Comparison of ENCODE assay signal across 22 mouse cellular contexts in genomic region chr1:178395091-178395490, GRCm38 (mm10). TPM values are rescaled to one million over a fixed set of nuclear protein-coding genes. Genes with fewer than 3 reads are reported as not detected.
A peak's percentile ranks its signal among the peaks of the same experiment; 100 is the strongest.
DNase-seq lines count a peak whose midpoint lies in the region; ATAC-seq and TF ChIP-seq lines count a peak whose summit lies in the region.
"Had no signal": no experiment of that assay in that cellular context is flagged by ENCODE, and none has a peak within 500 bp of the region (broad histone marks: within the 10 kb centered on the region; RNA-seq: fewer than 3 reads in every experiment).

No protein-coding gene starts in this region.

- H3K27me3 ChIP-seq in MEL (ENCODE audit: control insufficient read depth in 1 of 2, insufficient read depth in 2 of 2, low read length in 2 of 2) = no peaks in the 10 kb centered on the region
- H3K27me3 ChIP-seq: CH12.LX, Patski had no signal

- no peaks in the 10 kb centered on the region for H3K9me3 ChIP-seq in MEL (replicated peaks; ENCODE audit: insufficient read depth, low read length)

- H3K27ac ChIP-seq in MEL (ENCODE audit: control insufficient read depth, low read depth, low read length) = peak overlapping the region; percentile 17

- 0 out of 2 replicates have a peak, but pooled peaks have one; percentile 22 for ATAC-seq in granulocyte monocyte progenitor cell, adult 5-6 weeks (replicated peaks; ENCODE audit: poor library complexity, severe bottlenecking)
- peak; percentile 19; the same call in 1 of the 2 replicates for ATAC-seq in megakaryocyte progenitor cell, adult 5-6 weeks (replicated peaks; ENCODE audit: poor library complexity)
- ATAC-seq: activated CD4-positive, CD25-positive, alpha-beta regulatory T cell, adult 4 months; CD4-positive, CD25-positive, alpha-beta regulatory T cell, adult 4 months; Patski had no signal

- H3K9ac ChIP-seq in MEL (ENCODE audit: control insufficient read depth, low read depth, low read length, poor library complexity, severe bottlenecking) = peak overlapping the region; percentile 11

- peak in 2 of 3 experiments; percentile 44 to 49; a peak in 4 of 6 replicates for TF ChIP-seq CTCF in MEL (IDR thresholded peaks at IDR 0.05 in 2 of 3, conservative IDR thresholded peaks at IDR 0.05 in 1 of 3; ENCODE audit: control insufficient read depth in 1 of 3, insufficient read depth in 1 of 3, low read depth in 2 of 3, low read length in 3 of 3, poor library complexity in 1 of 3, severe bottlenecking in 1 of 3)

- no peak for TF ChIP-seq RAD21 in MEL (IDR thresholded peaks at IDR 0.05; ENCODE audit: low read depth, low read length)

- TF ChIP-seq EP300 in MEL (IDR thresholded peaks at IDR 0.05; ENCODE audit: low read depth in 1 of 2, low read length in 2 of 2) = 0 out of 4 replicates have a peak, but pooled peaks have one; percentile 10 to 15

- peak; percentile 77 for DNase-seq in MEL (ENCODE audit: low read depth, low spot score)
- DNase-seq in right cerebral cortex, postnatal 4 days = no peak
- no peak for DNase-seq in kidney, adult 11 months
- no peak for DNase-seq in embryo, embryonic 9.5 days (ENCODE audit: extremely low spot score)
- DNase-seq: adrenal gland, adult 2 months; adrenal gland, adult 8-10 months; adrenal gland, postnatal 10 days; adrenal gland, postnatal 14 days; adrenal gland, postnatal 25 days; adrenal gland, postnatal 36 days; B cell, adult 2 months; cerebellum, adult 11 months; cerebellum, adult 11-12 months; cerebellum, adult 18-20 months; cerebellum, adult 2 months had no signal

- peak overlapping the region; percentile 2 to 15; a peak in 3 of 4 replicates for H3K4me3 ChIP-seq in MEL (ENCODE audit: control insufficient read depth in 1 of 2, insufficient read depth in 1 of 2, low read depth in 2 of 2, low read length in 2 of 2)

- H3K36me3 ChIP-seq in MEL (ENCODE audit: control insufficient read depth in 1 of 2, insufficient read depth in 2 of 2, low read length in 2 of 2) = peaks cover 0 to 18% of the 10 kb centered on the region in 2 experiments; a peak in 2 of 4 replicates
- H3K36me3 ChIP-seq: G1E had no signal

- H3K79me2 ChIP-seq in MEL (ENCODE audit: control insufficient read depth, insufficient read depth, low read length, poor library complexity) = no peaks in the 10 kb centered on the region

- peaks cover 4 to 6% of the 10 kb centered on the region in 2 experiments; a peak in 2 of 4 replicates for H3K4me1 ChIP-seq in MEL (ENCODE audit: control insufficient read depth in 1 of 2, insufficient read depth in 2 of 2, low read length in 2 of 2)

- TF ChIP-seq POLR2A in MEL (IDR thresholded peaks at IDR 0.05; ENCODE audit: control insufficient read depth in 1 of 2, insufficient read depth in 1 of 2, low read depth in 1 of 2, low read length in 2 of 2, poor library complexity in 1 of 2) = peak in 1 of 2 experiments; percentile 63; a peak in 2 of 4 replicates

TF ChIP-seq in MEL, 35 proteins besides CTCF, POLR2A, EP300 and RAD21:
- TF ChIP-seq MYB (IDR thresholded peaks at IDR 0.05; ENCODE audit: low read depth, low read length) (no peak), HCFC1 (IDR thresholded peaks at IDR 0.05; ENCODE audit: low read depth, low read length) (peak; percentile 54), CHD1 (IDR thresholded peaks at IDR 0.05; ENCODE audit: low read depth, low read length) (no peak), MXI1 (IDR thresholded peaks at IDR 0.05; ENCODE audit: low read depth, low read length) (no peak; the same call in 1 of the 2 replicates), USF2 (IDR thresholded peaks at IDR 0.05; ENCODE audit: borderline replicate concordance in 1 of 2, insufficient read depth in 1 of 2, low read depth in 1 of 2, low read length in 2 of 2) (no peak), KAT2A (conservative IDR thresholded peaks at IDR 0.05; ENCODE audit: low read depth, low read length) (no peak), MAX (IDR thresholded peaks at IDR 0.05; ENCODE audit: low read length) (0 out of 2 replicates have a peak, but pooled peaks have one; percentile 27), MYC (IDR thresholded peaks at IDR 0.05; ENCODE audit: low read depth, low read length) (0 out of 2 replicates have a peak, but pooled peaks have one; percentile 43), RCOR1 (IDR thresholded peaks at IDR 0.05; ENCODE audit: low read depth, low read length) (no peak), POLR2AphosphoS5 (IDR thresholded peaks at IDR 0.05; ENCODE audit: borderline replicate concordance, low read depth, low read length) (no peak), SIN3A (IDR thresholded peaks at IDR 0.05; ENCODE audit: low read length) (peak; percentile 22; the same call in 1 of the 2 replicates), TBP (IDR thresholded peaks at IDR 0.05; ENCODE audit: low read depth, low read length) (peak; percentile 60; the same call in 1 of the 2 replicates), GATA1 (IDR thresholded peaks at IDR 0.05; ENCODE audit: low read depth, low read length) (0 out of 2 replicates have a peak, but pooled peaks have one; percentile 17), BHLHE40 (IDR thresholded peaks at IDR 0.05; ENCODE audit: borderline replicate concordance, low read depth, low read length) (no peak), ZMIZ1 (IDR thresholded peaks at IDR 0.05; ENCODE audit: low read depth, low read length) (no peak), MEF2A (IDR thresholded peaks at IDR 0.05; ENCODE audit: extremely low read depth, insufficient replicate concordance, low read depth, low read length, poor library complexity, severe bottlenecking) (no peak), ELF1 (IDR thresholded peaks at IDR 0.05; ENCODE audit: low read depth, low read length) (0 out of 2 replicates have a peak, but pooled peaks have one; percentile 4), JUND (IDR thresholded peaks at IDR 0.05; ENCODE audit: low read depth, low read length) (no peak), ETS1 (IDR thresholded peaks at IDR 0.05; ENCODE audit: low read depth, low read length) (0 out of 2 replicates have a peak, but pooled peaks have one; percentile 9), USF1 (IDR thresholded peaks at IDR 0.05; ENCODE audit: low read depth, low read length) (no peak), ZC3H11A (IDR thresholded peaks at IDR 0.05; ENCODE audit: low read depth, low read length) (no peak), CHD2 (IDR thresholded peaks at IDR 0.05; ENCODE audit: low read length) (no peak), NELFE (IDR thresholded peaks at IDR 0.05; ENCODE audit: low read depth, low read length) (peak; percentile 50; the same call in 1 of the 2 replicates), TAL1 (IDR thresholded peaks at IDR 0.05; ENCODE audit: low read length) (0 out of 2 replicates have a peak, but pooled peaks have one; percentile 9), MAZ (IDR thresholded peaks at IDR 0.05; ENCODE audit: low read depth, low read length) (no peak), E2F4 (IDR thresholded peaks at IDR 0.05; ENCODE audit: borderline replicate concordance, low read depth, low read length) (no peak)

RNA-seq across cellular contexts. Expression of gene Efcab2, which starts 10.8 kb away (rescaled TPM):
- 0.85 and 0.98 TPM in 2 replicates for total RNA-seq in MEL (2012; rRNA removed)
- 1 to 10 TPM in 1 of 2 experiments, not detected in 1; 3.2 TPM for polyA plus RNA-seq in MEL (2012; ENCODE audit: insufficient read depth in 1 of 2, insufficient read length in 2 of 2, low read depth in 1 of 2, low replicate concordance in 2 of 2, missing spikeins in 1 of 2)
- 3.1 TPM in 2 replicates for total RNA-seq in granulocyte monocyte progenitor cell, adult 5-6 weeks (2014; fragmentation: Nextera tagmentation)
- 2.3 and 4.0 TPM in 2 replicates for total RNA-seq in granulocyte monocyte progenitor cell, adult 5-6 weeks (2017)
- 3.8 and 4.2 TPM in 2 replicates for total RNA-seq in megakaryocyte progenitor cell, adult 5-6 weeks (2015)
- 1.7 and 3.2 TPM in 2 replicates for total RNA-seq in megakaryocyte progenitor cell, adult 5-6 weeks (2017)

RNA-seq across cellular contexts. Expression of gene Hnrnpu, which starts 57.5 kb away (rescaled TPM):
- total RNA-seq in MEL (2012; rRNA removed) = 373 and 409 TPM in 2 replicates
- polyA plus RNA-seq in MEL (2012; ENCODE audit: insufficient read depth in 1 of 2, insufficient read length in 2 of 2, low read depth in 1 of 2, low replicate concordance in 2 of 2, missing spikeins in 1 of 2) = 1,000 to 10,000 TPM in 1 of 2 experiments, 100 to 1,000 TPM in 1; 789 to 2,754 TPM
- total RNA-seq in granulocyte monocyte progenitor cell, adult 5-6 weeks (2014; fragmentation: Nextera tagmentation) = 580 and 661 TPM in 2 replicates
- total RNA-seq in granulocyte monocyte progenitor cell, adult 5-6 weeks (2017) = 553 and 618 TPM in 2 replicates
- 640 and 703 TPM in 2 replicates for total RNA-seq in megakaryocyte progenitor cell, adult 5-6 weeks (2015)
- 490 and 622 TPM in 2 replicates for total RNA-seq in megakaryocyte progenitor cell, adult 5-6 weeks (2017)
